Mouse (Mus musculus): Measurements from ENCODE around the gene Cxcl2. TPM values are rescaled to one million over a fixed set of nuclear protein-coding genes. Genes with fewer than 3 reads are reported as not detected.

Cxcl2 gene
- 2.1 TPM for polyA plus RNA-seq (2017; shearing (Covaris generic))

GRCm38 (mm10) chr5:90903339-90904020 is at the start of gene Cxcl2:
Gene Cxcl2 (plus strand): TSS chr5:90903871.

GRCm38 (mm10) chr5:90890519-90891463 is 12.9 kb upstream of the Cxcl2 start, which contains the start of gene Cxcl1:
Gene Cxcl1 (plus strand): TSS chr5:90891241.

GRCm38 (mm10) chr5:90930971-90931851 is 27.5 kb downstream of the Cxcl2 start, which contains the start of gene Mthfd2l:
Gene Mthfd2l (plus strand): TSS chr5:90931117.

Other genes with a start within 250 kb of the Cxcl2 start
- gene Cxcl5, start 144.5 kb upstream of the Cxcl2 start, polyA plus RNA-seq (2017; shearing (Covaris generic)) = not detected
- gene Ppbp, start 135.4 kb upstream of the Cxcl2 start, polyA plus RNA-seq (2017; shearing (Covaris generic)) = not detected
- gene Pf4, start 131.4 kb upstream of the Cxcl2 start, polyA plus RNA-seq (2017; shearing (Covaris generic)) = not detected
- gene Cxcl3, start 117.8 kb upstream of the Cxcl2 start, polyA plus RNA-seq (2017; shearing (Covaris generic)) = 0.88 TPM
- gene Cxcl15, start 109.3 kb upstream of the Cxcl2 start, polyA plus RNA-seq (2017; shearing (Covaris generic)) = not detected
- gene Cxcl1, start 12.6 kb upstream of the Cxcl2 start, polyA plus RNA-seq (2017; shearing (Covaris generic)) = not detected
- 0.64 TPM for gene Mthfd2l, start 27.2 kb downstream of the Cxcl2 start, polyA plus RNA-seq (2017; shearing (Covaris generic))
- not detected for gene Epgn, start 123.6 kb downstream of the Cxcl2 start, polyA plus RNA-seq (2017; shearing (Covaris generic))
- not detected for gene Ereg, start 170.8 kb downstream of the Cxcl2 start, polyA plus RNA-seq (2017; shearing (Covaris generic))
- gene Areg, start 235.7 kb downstream of the Cxcl2 start, polyA plus RNA-seq (2017; shearing (Covaris generic)) = 1.8 TPM

Measured in activated CD4-positive, CD25-positive, alpha-beta regulatory T cell, adult 9 weeks (primary cell).